Comparison of ENCODE assay signal across 25 mouse cellular contexts in the genomic region with DNA sequence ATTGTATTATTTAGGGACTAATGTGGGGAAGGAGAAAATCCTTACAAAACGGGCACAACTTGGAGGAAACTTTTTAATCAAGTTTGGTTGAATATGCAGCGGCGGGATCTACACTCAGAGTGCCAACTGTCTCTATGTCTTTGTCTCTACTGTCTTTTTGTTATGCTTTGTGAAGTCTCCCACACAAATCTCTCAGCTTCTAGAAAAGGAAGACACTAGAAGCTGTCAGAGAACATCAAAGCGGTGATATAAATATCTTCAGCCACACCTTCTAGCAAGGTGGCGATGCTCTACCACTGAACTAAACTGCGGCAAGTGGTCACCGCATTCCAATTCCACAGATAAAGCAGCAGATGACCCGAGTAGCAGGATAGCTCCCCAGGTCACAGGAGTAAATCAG. TPM values are rescaled to one million over a fixed set of nuclear protein-coding genes. Genes with fewer than 3 reads are reported as not detected.
DNase-seq lines count a peak whose midpoint lies in the region; ATAC-seq lines count a peak whose summit lies in the region.
"Had no signal": no experiment of that assay in that cellular context is flagged by ENCODE, and none has a peak within 500 bp of the region (broad histone marks: within the 10 kb centered on the region; RNA-seq: fewer than 3 reads in every experiment).

No protein-coding gene starts in this region.

- no peaks in the 10 kb centered on the region for H3K36me3 ChIP-seq in kidney, embryonic 15.5 days
- H3K36me3 ChIP-seq: embryonic facial prominence, embryonic 13.5 days; forebrain, embryonic 12.5 days; forebrain, embryonic 15.5 days; heart, embryonic 10.5 days; heart, embryonic 13.5 days had no signal

- no peak overlapping the region for H3K4me3 ChIP-seq in kidney, embryonic 15.5 days (replicated peaks)
- H3K4me3 ChIP-seq: embryonic facial prominence, embryonic 13.5 days; erythroblast, embryonic 14.5 days; forebrain, embryonic 12.5 days; forebrain, embryonic 15.5 days; heart, adult 2 months; heart, embryonic 10.5 days; heart, embryonic 13.5 days had no signal

- H3K4me1 ChIP-seq in kidney, embryonic 15.5 days = peaks cover under 1% of the 10 kb centered on the region; the same call in 1 of the 2 replicates

- no peak overlapping the region for H3K9ac ChIP-seq in kidney, embryonic 15.5 days
- H3K9ac ChIP-seq: embryonic facial prominence, embryonic 13.5 days; forebrain, embryonic 12.5 days; forebrain, embryonic 15.5 days; heart, embryonic 13.5 days; hindbrain, embryonic 14.5 days had no signal

- ATAC-seq in CD4-positive, CD25-positive, alpha-beta regulatory T cell, adult 4 months = peak; percentile 82
- ATAC-seq in kidney, embryonic 15.5 days (replicated peaks; ENCODE audit: low FRiP score) = no peak
- ATAC-seq: forebrain, embryonic 15.5 days; hindbrain, postnatal 0 days had no signal

- no peaks in the 10 kb centered on the region for H3K9me3 ChIP-seq in kidney, embryonic 15.5 days (replicated peaks)
- H3K9me3 ChIP-seq: embryonic facial prominence, embryonic 13.5 days; forebrain, embryonic 12.5 days; forebrain, embryonic 15.5 days; heart, embryonic 10.5 days; heart, embryonic 13.5 days had no signal

- no peaks in the 10 kb centered on the region for H3K27me3 ChIP-seq in kidney, embryonic 15.5 days
- H3K27me3 ChIP-seq: CH12.LX; embryonic facial prominence, embryonic 13.5 days; forebrain, embryonic 12.5 days; forebrain, embryonic 15.5 days; heart, embryonic 13.5 days had no signal

- peak; percentile 46 for DNase-seq in CD4-positive helper T cell, adult 2 months (ENCODE audit: low read depth, low spot score)
- peak; percentile 12 for DNase-seq in brain, adult 2 months (ENCODE audit: low read depth, low spot score)
- peak; percentile 63 for DNase-seq in naive thymus-derived CD4-positive, alpha-beta T cell, adult 2 months (ENCODE audit: low read depth)
- DNase-seq in left cerebral cortex, adult 8-10 months (ENCODE audit: low spot score in 2 of 2) = no peak
- DNase-seq in urinary bladder, postnatal 10 days (ENCODE audit: low spot score) = no peak
- DNase-seq: adrenal gland, adult 8-10 months; adrenal gland, postnatal 25 days; B cell, adult 2 months; cerebellum, adult 9-10 months; gastrocnemius, postnatal 10 days; gastrocnemius, postnatal 36 days; heart, postnatal 4 days had no signal

- H3K27ac ChIP-seq in kidney, embryonic 15.5 days = no peak overlapping the region
- H3K27ac ChIP-seq: embryonic facial prominence, embryonic 13.5 days; forebrain, embryonic 12.5 days; forebrain, embryonic 15.5 days; heart, adult 2 months; heart, embryonic 10.5 days; heart, embryonic 13.5 days; hindbrain, embryonic 14.5 days; hindbrain, postnatal 0 days had no signal

- 92% methylated on average over 8 of the region's 8 CpGs for WGBS in kidney, embryonic 15.5 days

- no peak overlapping the region for H3K4me2 ChIP-seq in kidney, embryonic 15.5 days
- H3K4me2 ChIP-seq: forebrain, embryonic 12.5 days; forebrain, embryonic 15.5 days; hindbrain, embryonic 14.5 days had no signal

RNA-seq across cellular contexts. Expression of a gene that starts 5.0 kb away (rescaled TPM):
- polyA plus RNA-seq in CD4-positive, CD25-positive, alpha-beta regulatory T cell, adult 4 months (2017; shearing (Covaris generic)) = under 1 TPM in 1 of 2 experiments, not detected in 1; 0.74 TPM
- 1 to 10 TPM in 2 of 4 experiments, under 1 TPM in 2; 0.55 to 1.4 (median 1.1) TPM for total RNA-seq in left cerebral cortex, adult 8-10 months (2022)
- polyA plus RNA-seq in kidney, embryonic 15.5 days (2015; fragmentation: Nextera tagmentation; extraction: Ambion mirVana) = 1.6 and 1.8 TPM in 2 replicates
- total RNA-seq: gastrocnemius, postnatal 36 days; MEL had no signal
- polyA plus RNA-seq: erythroblast, embryonic 14.5 days; forebrain, embryonic 12.5 days had no signal

Comparison
In these comparisons a context has a peak if more than half of its experiments do, and no peak if none do; other contexts are left out.
1. DNase-seq: peak in CD4-positive helper T cell, adult 2 months (single experiment), brain, adult 2 months (single experiment) and naive thymus-derived CD4-positive, alpha-beta T cell, adult 2 months (single experiment); none in left cerebral cortex, adult 8-10 months (0 of 2) and urinary bladder, postnatal 10 days (single experiment).